Mouse (Mus musculus) layer of hippocampus, postnatal 14 days (tissue): Measurements from ENCODE around the gene Hoxa2. TPM values are rescaled to one million over a fixed set of nuclear protein-coding genes. Genes with fewer than 3 reads are reported as not detected.

Experiments used
- DNase-seq, 2 experiments: peaks; one replicate each; pipeline ENCODE4 v3.0.0; 2021 to 2022; ENCODE audit warnings: low spot score in 2 of 2, mixed read lengths in 1 of 2
- total RNA-seq, 2 experiments: library from RNA; stranded (reverse); gene quantifications; 2 replicates each; pipeline ENCODE4 v1.2.3; 2021

The Hoxa2 gene
- total RNA-seq, 2 experiments from 2014 or later = not detected

GRCm38 (mm10) chr6:52165441-52166370 is 1.1 kb upstream of the Hoxa2 start:
- DNase-seq = no peak

GRCm38 (mm10) chr6:52164051-52164625 is 493 bp downstream of the Hoxa2 start:
- DNase-seq = no peak

DNA sequence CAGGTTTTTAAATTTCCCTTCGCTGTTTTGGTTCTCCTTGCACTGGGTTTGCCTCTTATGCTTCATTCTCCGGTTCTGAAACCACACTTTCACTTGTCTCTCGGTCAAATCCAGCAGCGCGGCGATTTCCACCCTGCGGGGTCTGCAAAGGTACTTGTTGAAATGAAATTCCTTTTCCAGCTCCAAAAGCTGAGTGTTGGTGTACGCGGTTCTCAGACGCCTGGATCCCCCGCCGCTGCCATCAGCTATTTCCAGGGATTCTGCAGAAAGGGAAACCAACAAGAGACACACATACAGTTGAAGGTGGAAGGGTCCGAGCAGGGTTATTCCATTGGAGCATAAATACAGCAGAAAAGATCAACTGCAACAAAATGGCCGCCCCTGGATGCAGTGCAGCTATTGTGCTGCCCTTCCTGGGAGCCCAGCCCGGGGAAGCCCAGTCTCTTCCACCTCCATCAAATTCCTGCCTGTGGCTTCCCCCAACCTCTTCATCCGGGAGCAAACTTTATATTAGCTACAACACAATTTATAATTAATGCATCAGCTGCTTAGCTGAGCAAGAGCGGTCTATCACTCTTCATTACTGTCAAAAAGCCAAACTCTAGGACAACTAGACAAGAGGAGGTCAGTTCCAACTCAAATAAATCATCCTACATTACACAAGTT is 1.1 kb downstream of the Hoxa2 start:
- no peak for DNase-seq

- DNase-seq = no peak
These were observed 1.8 kb downstream of the Hoxa2 start for GRCm38 (mm10) chr6:52162611-52163365.

DNA sequence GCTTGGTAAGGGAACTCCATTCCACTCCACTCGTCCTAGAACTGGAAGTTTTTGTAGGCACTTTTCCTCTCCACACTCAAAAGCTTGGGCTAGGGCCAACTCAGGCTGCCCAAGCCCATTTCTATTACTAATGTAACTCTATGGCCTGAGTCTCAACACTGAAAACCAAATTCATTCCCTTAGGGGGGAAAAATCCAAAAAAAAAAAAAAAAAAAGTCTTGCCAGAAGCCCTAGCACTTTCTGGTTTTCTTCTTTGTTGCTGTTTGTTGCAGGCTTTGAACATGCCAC is 2.6 kb downstream of the Hoxa2 start:
- DNase-seq = no peak

GRCm38 (mm10) chr6:52161336-52162092 is 3.1 kb downstream of the Hoxa2 start:
- no peak for DNase-seq

GRCm38 (mm10) chr6:52160511-52161335 is 3.9 kb downstream of the Hoxa2 start:
- no peak for DNase-seq

DNA sequence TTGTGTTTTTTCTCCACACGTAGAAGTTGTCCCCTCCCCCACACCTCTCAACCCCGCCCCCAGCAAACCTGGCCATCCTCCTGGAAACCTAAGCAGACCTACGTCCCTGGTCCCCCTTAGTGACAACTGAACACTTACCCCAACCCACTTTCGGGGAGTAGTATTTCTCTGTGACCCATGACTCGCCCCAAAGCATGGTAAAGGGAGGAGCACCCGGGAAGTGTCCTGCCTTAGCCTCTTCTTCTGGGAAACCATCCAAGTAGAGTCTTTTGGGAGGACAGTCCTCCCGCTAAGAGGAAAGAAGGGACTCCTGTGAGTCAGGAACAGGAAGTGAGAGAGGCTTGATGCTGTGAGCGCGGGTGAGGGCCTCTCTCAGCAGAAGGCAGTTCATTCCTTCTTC is 4.7 kb downstream of the Hoxa2 start:
- DNase-seq = no peak

DNA sequence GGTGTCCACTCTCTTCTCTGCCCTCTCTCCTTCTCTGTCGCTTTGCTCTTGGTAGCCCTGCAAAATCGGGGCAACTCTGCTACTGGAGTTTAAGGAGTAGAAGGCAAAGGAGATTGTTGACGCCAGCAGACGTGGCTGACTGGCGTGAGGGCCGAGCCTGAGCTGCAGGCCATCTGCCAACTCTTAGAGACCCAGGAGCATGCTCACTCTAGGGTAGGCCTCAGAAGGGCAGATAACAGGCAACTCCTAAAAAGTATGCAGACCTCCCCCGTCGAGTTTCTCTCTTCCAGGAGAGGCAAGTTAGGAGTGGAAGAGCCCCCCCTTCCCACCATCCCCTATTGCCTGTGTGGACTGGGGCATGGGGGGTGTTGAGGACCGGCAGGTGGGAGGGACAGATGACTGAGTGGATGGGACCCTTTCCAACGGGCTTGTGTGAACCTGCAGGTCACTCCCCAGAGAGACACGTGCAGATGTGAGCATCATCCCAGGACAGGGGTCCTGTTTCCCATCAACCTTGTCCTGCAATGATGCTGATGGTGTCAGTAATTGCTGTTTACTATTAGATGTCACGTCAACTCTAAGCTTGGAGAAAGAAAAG is 5.4 kb downstream of the Hoxa2 start:
- DNase-seq = no peak

- DNase-seq = no peak
These were observed 6.2 kb downstream of the Hoxa2 start, which contains the start of gene Hoxa1 for GRCm38 (mm10) chr6:52158276-52159051. TSS of gene Hoxa1 (minus strand) at chr6:52158317.

- no peak for DNase-seq
These were observed 7.0 kb downstream of the Hoxa2 start for GRCm38 (mm10) chr6:52157466-52158275.

DNA sequence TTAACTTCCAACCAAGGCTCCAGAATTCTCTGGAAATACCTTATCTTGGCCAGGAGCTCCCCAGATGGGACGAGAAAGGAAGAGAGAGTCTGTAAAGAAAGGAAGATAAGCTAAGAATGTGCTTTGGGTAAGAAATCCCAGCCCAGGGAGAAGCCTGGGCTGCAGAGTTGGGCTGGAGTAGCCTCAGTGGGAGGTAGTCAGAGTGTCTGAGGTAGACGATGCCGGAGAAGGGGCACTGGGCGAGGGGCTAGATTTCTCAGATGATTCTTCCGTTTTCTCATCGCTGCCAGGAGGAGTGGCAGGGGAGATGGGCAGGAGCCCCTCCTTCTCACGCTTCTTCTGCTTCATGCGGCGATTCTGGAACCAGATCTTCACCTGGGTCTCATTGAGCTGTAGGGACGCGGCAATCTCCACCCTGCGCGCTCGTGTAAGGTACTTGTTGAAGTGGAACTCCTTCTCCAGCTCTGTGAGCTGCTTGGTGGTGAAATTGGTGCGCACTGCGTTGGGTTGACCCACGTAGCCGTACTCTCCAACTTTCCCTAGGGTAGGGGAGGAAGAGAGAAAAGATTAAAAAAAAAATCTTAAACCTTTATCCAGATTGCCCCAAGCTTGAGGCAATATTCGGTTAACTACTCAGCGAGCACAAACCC is 8.0 kb downstream of the Hoxa2 start:
- DNase-seq = no peak

GRCm38 (mm10) chr6:52155471-52155870 is 9.2 kb downstream of the Hoxa2 start:
- no peak for DNase-seq

- DNase-seq = no peak
These were observed 10.6 kb downstream of the Hoxa2 start for GRCm38 (mm10) chr6:52154044-52154443.

DNA sequence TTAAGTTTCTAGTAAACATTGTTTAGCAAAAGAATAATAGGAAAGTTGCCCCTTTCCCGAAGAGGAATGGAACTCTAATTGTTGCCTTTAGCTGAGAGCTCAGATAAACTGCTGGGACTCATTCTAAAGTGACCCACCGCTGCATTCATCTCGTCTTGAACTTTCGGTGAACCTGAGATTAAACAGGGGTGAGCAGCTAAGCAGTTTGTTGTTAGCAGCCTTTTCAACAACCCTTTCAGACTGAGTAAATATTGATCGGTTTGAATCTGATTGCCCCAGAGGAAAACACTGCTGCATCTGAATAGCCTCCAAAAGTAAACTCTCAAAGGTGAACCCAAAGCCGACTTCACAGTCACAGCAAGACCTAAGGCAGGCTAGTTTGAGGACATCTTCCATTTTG is 11.4 kb downstream of the Hoxa2 start:
- no peak for DNase-seq

DNA sequence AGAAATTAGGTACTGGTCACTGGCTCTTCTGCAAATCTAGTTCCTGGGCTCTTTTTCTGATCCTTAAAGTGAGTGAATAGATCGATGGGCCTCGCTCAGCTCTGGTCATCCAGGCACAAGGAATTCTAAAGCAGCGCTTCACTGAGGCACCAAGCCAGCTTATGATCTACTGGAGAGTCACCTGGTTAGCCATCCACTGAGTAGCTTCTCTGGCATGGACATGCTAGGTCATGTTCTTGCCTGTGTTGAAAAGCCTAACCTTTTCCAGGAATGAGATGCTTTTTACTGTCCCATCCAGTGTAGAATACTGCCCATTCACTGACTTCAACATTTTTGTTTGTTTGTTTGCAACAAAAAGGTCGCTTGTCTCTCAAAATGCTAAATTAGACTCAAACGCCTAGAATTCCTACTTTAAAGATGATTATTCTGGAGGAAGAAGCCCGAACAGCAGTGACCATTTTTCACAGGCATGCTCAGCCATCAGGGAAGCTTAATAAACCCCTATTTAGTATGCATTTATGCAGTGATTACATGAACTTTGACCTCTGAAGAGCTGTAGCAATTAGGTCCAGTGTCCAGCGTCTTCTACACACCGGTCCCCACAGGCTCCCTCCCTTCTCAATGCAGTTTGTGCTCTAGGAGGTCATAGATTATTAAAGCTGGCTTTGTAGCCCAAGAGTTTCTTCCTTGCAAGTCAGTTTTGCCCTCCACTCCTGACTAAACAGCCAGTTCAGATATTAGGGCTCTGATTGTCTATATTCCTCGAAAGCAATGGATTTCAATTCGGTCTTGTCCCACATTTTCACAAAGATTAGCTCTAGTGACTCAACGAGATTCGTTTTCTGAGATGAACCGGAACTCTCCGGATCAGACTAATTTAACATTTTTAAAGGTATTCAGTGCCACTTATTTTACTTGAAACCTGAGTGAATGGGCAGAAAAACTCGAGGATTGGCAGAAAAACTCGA is 12.1 kb downstream of the Hoxa2 start:
- no peak for DNase-seq
